Mouse (Mus musculus) 416B (cell line): ENCODE measurements around the gene Abcb7.
"Not testable (repeated sequence)": the region's sequence is repeated elsewhere in the genome, so short reads cannot be mapped to it uniquely, and the experiment has no call there.

ENCODE experiments used
- DNase-seq: peaks from one replicate; pipeline ENCODE4 v3.0.0; 2011; ENCODE audit warnings: low read depth

Abcb7 gene

DNA sequence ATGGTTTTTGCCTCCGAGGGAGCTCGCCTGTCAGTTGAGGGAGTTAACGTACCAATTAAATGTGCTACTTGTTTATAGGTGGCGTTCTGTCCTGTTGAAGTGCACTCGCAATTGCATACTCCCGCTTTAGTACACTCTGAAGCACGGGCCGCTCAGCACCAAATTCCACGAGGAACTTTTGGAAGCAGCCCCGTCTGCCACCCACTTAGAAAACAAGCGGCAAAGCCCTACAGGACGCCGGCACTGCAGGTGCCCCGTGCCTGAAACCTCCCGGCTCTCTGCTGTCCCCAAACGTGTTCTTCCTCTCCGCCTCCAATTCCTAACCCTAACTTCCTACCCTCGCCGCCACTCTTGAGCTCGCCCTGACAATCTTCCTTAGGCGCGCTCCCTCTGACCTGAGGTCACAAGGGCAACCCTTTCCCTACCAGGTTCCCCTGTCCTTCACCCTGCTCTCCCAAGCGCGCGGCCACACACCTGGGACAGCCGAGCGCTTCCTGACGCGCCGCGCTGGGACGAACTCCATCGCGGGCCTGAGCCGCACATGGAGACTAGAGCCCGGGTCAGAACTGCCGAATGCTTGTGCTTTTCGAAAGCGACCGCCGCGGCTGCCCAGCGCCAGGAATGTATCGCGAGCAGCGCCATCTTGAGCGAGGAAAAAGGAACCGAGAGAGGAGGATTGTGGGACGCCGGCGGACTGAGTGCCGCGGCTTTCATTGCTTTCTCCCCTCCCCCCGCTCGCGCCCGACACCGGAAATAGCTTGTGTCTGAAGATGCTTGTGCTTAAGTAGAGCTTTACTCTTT, at the start of gene Abcb7:
TSS of gene Abcb7 (minus strand) at position 674 of the 801 bp plus-strand sequence.
- DNase-seq: peak; percentile 83

DNA sequence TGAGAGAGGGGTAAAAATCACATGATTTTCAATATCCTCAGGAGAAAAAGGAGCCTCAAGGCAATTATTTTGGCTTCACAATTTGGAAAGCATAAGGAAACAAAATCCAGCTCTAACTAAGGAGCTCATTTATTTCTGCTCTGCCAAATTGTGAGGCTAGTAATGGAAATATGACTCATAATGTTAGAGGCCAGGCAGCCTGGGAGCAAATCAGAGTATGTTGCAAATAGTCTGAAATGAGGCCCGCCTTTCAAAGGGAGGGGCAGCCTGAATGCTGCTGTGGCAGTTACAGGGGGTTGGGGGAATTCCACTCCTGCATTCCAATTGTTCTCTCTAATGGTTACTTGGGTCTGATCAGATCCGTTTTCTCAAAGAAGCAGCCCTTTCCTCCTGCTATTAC, 48.1 kb upstream of the Abcb7 start:
- peak; percentile 28 for DNase-seq

DNA sequence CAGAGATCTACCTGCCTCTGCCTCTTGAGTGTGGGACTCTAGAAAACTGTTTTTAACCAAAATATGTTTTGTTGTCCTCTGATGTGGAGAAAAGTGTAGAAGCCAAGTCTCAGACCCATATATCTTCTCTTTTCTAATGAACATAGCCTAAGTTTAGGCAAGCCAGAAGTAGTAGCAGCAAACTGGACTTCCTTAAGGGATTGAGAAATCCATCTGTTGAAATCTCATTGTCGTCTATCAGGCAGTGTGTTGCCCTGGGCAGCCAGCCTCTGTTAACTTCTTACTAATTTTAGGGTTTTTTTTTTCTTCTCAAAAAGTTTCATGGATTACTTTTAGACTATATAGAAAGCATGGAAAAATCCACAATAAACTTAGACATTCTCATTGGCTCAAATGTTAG, 38.8 kb upstream of the Abcb7 start:
- DNase-seq: peak; percentile 38

DNA sequence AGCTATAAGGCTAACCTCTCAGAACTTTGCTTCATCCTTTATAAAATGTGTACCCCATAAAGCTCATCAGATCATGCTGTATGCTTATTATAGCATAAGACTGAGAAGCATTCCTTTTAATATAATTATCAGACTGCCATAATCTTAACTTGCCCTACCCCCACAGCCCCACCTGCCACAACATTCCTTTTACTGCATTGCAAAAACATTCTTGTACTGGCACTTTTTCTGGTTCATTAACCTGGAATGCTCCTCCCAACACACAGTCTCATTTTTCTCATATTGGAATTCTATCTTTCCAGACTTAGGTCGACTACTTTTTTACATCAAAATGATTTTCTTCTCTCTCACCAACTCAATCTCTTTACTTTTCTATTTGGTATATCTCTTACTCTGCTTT, 19.8 kb upstream of the Abcb7 start:
- DNase-seq: no peak

DNA sequence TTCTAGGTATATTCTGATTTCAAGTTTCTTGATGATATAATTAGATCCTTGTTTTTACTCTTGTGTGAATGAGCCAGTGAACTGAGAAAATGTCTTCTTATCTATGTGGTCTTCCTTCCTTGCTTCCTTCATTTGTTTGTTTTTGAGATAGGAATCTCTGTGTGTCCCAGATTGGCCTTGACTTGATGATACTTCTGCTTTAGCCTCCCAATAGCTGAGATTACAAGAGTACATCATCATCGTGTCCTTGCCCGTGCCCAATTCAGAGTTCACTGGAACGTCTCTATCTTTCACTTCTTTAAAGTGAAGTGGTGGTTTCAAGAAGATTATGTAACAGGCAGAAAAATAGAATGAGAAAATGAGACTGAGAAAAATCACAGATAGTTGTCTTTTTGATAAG, 14.5 kb upstream of the Abcb7 start:
- peak; percentile 70 for DNase-seq

DNA sequence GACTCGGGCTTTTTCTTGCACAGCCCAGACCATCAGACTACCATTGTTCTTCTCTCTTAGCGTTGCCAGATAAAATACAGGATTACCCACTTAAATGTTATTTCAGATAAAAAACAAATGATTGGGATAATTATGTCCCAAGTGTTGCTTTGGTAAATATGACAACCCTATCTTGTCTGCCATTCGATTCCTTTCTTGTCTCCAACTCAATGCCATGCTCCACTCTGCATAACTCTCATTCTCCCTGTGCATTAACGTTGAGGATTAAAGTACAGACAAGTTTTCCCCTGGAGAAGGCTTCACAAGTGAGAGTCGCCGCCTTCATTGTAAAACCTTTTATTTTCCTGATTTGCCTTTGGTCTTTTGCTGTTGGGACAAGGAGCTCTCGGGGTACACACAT, 339 bp upstream of the Abcb7 start:
- DNase-seq: no peak

DNA sequence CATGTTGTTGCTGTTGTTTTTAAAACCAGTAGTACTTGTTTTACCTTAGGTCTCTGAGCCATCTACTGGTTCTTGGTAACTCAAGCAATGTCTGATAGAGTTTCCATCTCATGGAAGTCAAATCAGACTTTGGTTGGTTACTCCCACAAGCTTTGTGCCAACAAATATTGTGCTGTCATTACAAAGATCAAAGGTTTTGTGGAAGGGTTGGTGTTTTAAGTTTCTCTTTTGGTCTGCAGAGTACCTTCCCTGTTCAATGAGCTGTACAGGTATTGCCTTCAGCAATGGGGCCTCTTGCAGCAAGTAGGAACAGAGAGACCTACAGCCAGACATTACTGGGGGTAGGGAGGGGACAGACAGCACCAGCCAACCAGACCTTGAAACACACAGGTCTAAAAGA, 5.5 kb downstream of the Abcb7 start:
- no peak for DNase-seq

DNA sequence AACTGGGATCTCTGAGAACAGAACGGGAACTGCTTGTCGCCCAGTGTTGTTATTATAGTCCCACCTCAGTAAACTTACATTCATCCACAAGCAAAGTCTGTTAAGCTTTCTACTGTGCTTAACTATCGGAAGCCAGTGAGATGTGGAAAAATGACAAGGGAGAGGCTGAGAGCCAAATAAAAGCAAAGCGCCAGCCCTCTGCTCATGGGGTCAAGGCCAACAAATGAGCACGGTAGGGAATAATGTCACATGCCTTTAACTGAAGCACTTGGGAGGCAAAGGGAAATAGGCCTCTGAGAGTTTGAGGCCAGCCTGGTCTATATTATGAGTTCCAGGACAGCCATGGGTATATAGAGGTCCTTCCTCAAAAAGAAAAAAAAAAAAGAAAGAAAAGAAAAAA, 11.2 kb downstream of the Abcb7 start:
- DNase-seq: no peak

DNA sequence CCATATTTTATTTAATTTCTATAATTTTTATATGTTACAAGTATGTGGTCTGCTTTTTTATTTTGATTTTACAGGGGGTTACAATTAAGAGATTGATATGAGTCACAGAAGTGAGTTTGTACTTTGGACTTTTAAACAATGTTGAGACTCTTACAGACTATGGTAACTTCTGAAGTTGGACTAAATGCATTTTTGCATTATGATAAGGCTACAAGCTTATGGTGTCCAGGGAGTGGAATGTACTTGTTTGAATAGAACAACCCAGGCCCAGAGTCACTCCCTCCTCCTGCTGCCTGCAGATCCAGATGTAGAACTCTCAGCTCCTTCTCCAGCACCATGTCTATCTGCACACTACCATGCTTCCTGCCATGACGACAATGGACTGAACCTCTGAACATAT, 12.5 kb downstream of the Abcb7 start:
- DNase-seq: no peak

DNA sequence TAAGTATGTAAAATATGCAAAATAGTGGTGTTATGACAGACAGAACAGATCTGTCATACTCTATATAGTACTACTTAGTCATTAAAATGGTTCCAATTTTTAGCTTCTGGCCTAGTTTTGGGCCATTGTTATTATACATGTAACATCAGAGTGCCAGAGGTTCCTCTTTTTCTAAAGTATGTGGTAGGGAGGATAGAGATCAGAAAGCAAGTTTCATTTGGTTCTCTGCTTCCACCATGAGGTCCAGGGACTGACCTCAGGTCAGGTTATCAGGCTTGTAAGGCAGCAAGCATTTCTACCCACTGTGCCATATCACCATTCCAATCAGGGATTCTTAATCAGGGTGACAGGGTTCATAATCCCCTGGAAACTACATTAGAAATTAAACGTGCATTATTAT, 16.1 kb downstream of the Abcb7 start:
- DNase-seq: peak; percentile 64

DNA sequence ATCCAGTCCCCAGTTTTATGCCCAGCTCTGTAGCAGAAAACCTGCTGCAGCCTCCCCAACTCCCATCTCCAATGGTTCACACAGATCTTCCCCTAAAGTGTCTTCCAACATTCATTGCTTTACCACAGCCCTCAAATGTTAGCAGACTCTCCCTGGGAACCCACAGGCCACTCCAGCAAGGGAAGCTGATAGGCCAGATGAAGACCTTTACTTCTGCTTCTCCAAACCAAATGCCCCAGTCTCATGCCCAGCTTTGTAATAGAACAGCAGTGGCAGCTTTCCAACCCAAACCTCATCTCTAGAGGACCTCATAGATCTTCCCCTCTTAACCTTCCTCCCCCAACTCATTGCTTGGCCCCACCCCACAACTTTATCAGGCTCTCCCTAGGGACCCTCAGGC, 54.0 kb downstream of the Abcb7 start:
- DNase-seq: peak; percentile 69

DNA sequence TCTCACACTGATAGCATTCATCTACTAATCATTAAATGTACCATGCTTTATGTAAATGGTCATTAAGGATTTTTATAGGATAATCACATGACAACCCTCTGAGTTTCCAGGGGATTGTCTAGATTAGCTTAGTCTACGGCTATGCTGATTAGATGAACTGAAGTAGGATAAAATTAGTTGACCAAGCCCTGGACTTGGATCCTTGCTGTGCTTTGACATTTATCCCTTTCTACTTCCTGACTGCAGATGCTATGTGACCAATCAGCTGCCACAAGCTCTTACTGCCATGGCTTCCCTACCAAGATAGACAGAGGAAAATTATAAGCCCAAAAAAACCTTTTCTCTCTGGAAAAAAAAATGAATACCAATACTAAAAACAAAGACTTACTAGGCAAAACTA, 57.8 kb downstream of the Abcb7 start:
- DNase-seq: no peak

DNA sequence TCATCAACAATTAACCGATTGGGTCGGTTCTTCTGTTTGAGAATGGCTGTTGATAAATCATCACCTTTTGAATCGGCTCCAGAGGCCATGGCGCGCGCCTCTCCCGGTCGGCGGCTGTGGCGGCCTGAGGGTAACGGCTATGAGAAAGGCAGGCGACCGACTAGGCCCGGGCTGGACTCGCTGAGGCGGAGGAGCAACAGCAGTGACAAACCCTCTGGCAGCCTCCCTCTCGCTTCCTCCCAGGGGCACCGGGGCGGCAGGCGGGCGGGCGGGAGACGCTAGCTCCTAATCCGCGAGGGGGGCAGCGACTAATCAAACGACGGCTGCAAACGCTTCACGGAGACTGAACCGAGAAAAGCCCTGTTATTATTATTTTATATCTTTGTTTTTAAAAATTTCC, 65.5 kb downstream of the Abcb7 start:
- DNase-seq: not testable (repeated sequence)

DNA sequence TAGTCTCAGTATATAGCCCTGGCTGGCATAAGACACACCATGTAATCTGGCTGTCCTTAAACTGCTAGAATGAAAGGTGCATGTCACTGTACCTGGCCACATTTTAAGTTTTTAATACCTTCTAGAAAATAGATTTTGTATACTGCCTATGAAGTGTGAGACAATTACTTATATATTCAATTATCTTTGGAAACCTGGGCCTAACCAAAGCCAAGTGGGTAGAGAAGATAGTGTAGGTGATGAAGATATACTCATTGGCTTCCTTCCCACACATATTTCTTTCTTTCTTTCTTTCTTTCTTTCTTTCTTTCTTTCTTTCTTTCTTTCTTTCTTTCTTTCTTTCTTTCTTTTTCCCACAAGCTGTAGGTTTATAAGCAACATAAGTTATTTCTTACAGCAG, 121.9 kb downstream of the Abcb7 start:
- no peak for DNase-seq

DNA sequence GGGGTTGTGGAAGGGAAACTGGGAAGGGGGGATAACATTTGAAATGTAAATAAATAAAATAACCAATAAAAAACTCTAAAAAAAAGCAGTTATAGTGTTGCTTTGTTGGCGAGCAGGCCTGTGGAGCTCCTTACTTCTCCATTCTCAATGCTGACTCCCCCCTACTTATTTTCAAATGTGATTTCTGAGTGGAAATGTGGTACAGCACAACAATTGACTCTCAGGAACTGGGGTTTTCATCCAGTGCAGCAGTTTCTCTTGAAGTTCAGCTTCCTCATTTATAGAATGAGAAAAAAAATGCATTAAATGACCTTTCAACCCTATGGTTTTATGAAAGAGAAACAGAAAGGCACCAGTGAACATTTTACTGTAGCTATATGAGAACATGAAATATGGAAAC, 133.8 kb downstream of the Abcb7 start:
- DNase-seq: no peak

DNA sequence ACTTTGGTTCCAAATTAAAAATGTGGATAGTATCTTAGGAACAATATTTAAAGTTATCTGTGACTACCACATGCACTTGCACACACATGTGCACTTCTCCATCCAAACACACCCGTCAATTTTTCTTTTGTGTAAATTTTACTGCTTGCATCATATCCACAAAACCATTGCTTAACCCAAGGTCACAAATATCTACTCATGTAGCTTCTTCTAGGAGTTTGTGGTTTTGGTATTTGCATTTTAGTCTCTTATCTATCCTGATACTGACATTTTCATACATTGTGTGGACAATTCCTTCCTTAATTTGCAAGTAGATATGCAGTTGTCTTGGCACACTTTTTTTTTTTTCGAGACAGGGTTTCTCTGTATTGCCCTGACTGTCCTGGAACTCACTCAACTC, 149.3 kb downstream of the Abcb7 start:
- DNase-seq: peak; percentile 89

DNA sequence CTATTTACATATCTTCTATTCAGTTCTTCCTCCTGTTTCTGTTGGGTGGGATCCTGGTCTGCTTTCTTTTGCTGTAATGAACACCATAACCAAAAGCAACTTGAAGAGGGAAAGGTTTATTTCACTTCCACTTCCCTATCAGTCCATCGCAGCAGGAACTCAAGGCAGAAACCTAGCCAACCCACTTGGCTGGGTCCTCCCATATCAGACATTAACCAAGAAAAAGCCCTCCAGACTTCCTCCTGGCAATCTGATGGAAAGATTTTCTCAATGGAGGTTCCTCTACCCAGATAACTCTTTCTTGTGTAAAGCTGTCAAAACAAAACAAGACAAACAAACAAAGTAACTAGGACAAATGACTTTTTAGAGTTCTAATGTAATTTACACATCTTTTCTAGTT, 151.2 kb downstream of the Abcb7 start:
- DNase-seq: peak; percentile 81

DNA sequence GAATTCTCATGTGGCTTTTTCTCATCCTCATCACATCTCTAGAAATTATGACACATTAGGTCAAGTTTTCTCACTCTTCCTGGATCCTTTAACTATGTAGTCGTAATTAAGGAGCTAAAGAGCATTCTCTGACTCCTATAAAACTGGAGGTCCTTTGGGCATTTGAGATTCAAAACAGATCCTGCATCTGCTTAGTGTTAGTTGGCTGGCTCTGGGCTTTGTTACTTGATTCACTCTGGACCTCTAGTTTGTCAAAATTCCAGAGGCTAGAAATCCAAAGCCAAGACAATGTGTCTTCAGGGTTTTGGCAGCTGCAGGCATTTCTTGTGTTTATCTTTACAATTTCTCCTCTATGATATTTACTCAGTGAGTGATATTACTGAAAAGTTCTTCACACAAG, 157.1 kb downstream of the Abcb7 start:
- DNase-seq: no peak
